Mouse (Mus musculus) midbrain, embryonic 14.5 days (tissue): Measurements from ENCODE around the gene Npas4. TPM values are rescaled to one million over a fixed set of nuclear protein-coding genes. Genes with fewer than 3 reads are reported as not detected.
"Not testable (repeated sequence)": the region's sequence is repeated elsewhere in the genome, so short reads cannot be mapped to it uniquely, and the experiment has no call there.

ENCODE experiments used
- ATAC-seq: fragments of 200-750 bp; cut with Nextera tagmentation; 2 replicates; pipeline ENCODE4 v1.8.0; 2017; ENCODE audit warnings: moderate number of reproducible peaks, moderate library complexity; ENCODE audit not compliant: low FRiP score, low TSS enrichment
- DNase-seq: peaks from one replicate; pipeline ENCODE4 v3.0.0-alpha.2; 2015
- H3K27ac ChIP-seq: fragments of 300-500 bp; sonication (generic); replicated peaks from 2 replicates; pipeline ENCODE4 v1.5.1; 2014; ENCODE audit warnings: mild to moderate bottlenecking, low read depth, low read length, moderate library complexity
- H3K27me3 ChIP-seq: fragments of 300-500 bp; sonication (generic); 2 replicates; pipeline ENCODE4 v1.6.1; 2014; ENCODE audit warnings: low read length, control low read depth, mixed read lengths; ENCODE audit not compliant: control insufficient read depth, insufficient read depth
- H3K36me3 ChIP-seq: fragments of 300-500 bp; sonication (generic); 2 replicates; pipeline ENCODE4 v1.6.1; 2014; ENCODE audit warnings: low read length, control low read depth; ENCODE audit not compliant: control insufficient read depth, insufficient read depth
- H3K4me1 ChIP-seq: fragments of 300-500 bp; sonication (generic); 2 replicates; pipeline ENCODE4 v1.6.1; 2014; ENCODE audit warnings: mild to moderate bottlenecking, antibody characterized with exemption, low read length, control low read depth; ENCODE audit not compliant: control insufficient read depth, insufficient read depth
- H3K4me2 ChIP-seq: fragments of 300-500 bp; sonication (generic); 2 replicates; pipeline ENCODE4 v1.6.1; 2014; ENCODE audit warnings: mild to moderate bottlenecking, low read length, moderate library complexity
- H3K4me3 ChIP-seq: fragments of 300-500 bp; sonication (generic); replicated peaks from 2 replicates; pipeline ENCODE4 v1.5.1; 2014; ENCODE audit warnings: low read depth, low read length
- H3K9ac ChIP-seq: fragments of 300-500 bp; sonication (generic); replicated peaks from 2 replicates; pipeline ENCODE4 v1.6.1; 2014; ENCODE audit warnings: mild to moderate bottlenecking, low read length, moderate library complexity
- H3K9me3 ChIP-seq: fragments of 300-500 bp; sonication (generic); 2 replicates; pipeline ENCODE4 v1.6.1; 2016; ENCODE audit warnings: low read length, control low read depth, mixed read lengths; ENCODE audit not compliant: control insufficient read depth
- WGBS: fragments of 180-500 bp; shearing (Covaris S2); extraction: QIAGEN DNeasy Blood & Tissue Kit; methylation state at CpG from one replicate; pipeline ENCODE4 v1.1.7; 2014; 5-methylcytosine and 5-hydroxymethylcytosine counted together
- polyA plus RNA-seq: library from polyadenylated mRNA; unstranded; fragments of >200 nt; fragmentation: Nextera tagmentation; extraction: Ambion mirVana; gene quantifications from 2 replicates; pipeline ENCODE4 v1.2.1, GENCODE M21; 2014

Gene Npas4
- polyA plus RNA-seq, 1 experiment from 2014 or later, result 0.24 TPM

DNA sequence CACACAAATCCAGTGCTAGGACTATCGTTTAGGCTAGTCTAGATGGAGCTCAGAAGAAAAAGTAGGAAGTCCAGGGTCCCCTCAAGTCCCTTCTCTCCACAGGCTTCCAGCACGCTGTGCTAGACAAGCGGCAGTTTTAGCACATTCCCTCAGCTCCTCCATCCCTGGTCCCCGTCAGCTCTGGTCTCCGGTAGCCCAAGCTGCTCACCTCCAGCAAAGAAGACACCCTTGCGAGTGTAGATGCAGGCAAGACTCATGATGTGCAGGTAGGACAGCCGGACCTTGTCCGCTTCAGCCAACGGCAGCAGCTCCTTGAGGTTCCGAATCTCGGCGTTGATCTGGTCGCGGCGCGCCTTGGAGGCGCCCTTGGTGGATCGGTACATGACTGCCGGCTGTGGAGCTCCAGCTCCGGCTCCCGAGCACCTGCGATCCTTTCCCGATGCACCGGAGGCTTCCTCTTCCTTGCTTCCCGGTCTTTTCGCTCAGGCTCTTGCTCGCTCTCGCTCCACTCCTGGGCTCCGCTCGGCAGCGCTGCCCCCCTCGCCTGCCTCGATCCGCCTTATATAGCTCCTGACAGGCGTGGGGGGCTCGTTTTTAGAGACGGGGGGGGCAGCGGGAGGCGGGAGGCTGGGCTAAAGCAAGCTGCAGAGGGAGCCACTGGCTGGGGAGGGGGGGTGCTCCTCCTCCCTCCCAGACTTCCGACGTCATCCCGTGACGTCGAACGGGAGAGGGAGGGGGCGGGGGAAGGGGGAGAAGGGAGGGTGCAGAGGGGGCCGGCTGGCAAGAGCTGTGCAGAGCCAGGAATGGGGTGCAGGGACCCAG lies 471 bp downstream of the Npas4 start:
- peak overlapping the region; percentile 41 for H3K4me3 ChIP-seq
- H3K4me2 ChIP-seq, result peak overlapping the region; percentile 66
- H3K9me3 ChIP-seq, result no peaks in the 10 kb centered on the region
- no peaks in the 10 kb centered on the region for H3K36me3 ChIP-seq
- peak overlapping the region; percentile 66 for H3K27ac ChIP-seq
- peak; percentile 89 for DNase-seq
- WGBS, result 14% methylated on average over 44 of the region's 47 CpGs
- H3K27me3 ChIP-seq, result peaks cover 59% of the 10 kb centered on the region
- ATAC-seq, result peak; percentile 77
- peaks cover 31% of the 10 kb centered on the region for H3K4me1 ChIP-seq
- H3K9ac ChIP-seq, result peak overlapping the region; percentile 65

DNA sequence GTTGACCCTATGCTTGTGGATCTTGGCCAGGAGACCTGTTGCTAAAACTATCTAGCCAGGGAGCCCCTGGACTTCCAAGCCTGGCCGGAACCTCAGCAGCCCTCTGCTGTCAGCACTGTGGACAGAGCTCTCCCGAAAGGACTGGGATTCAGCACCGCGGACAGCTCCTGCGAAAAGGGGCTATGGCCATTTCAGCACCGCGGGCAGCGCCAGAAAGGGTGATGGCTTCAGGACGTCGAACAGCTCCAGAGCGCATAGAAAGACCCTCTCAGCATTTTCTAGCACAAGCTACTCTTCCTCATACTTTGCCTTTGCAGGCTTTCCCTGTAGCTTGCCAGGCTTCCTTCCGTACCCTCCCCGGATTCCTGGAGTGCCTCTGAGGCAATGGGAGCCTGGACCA lies 1.1 kb downstream of the Npas4 start:
- Histone ChIP-seq H3K36me3 (no peaks in the 10 kb centered on the region), H3K27ac (no peak overlapping the region; the same call in 1 of the 2 replicates), H3K4me3 (peak overlapping the region; percentile 41), H3K9me3 (no peaks in the 10 kb centered on the region), H3K9ac (peak overlapping the region; percentile 65), H3K27me3 (peaks cover 65% of the 10 kb centered on the region), H3K4me1 (peaks cover 26% of the 10 kb centered on the region), H3K4me2 (peak overlapping the region; percentile 66)
- WGBS, result 4% methylated on average over 13 of the region's 13 CpGs
- ATAC-seq (no peak), DNase-seq (peak; percentile 83)

DNA sequence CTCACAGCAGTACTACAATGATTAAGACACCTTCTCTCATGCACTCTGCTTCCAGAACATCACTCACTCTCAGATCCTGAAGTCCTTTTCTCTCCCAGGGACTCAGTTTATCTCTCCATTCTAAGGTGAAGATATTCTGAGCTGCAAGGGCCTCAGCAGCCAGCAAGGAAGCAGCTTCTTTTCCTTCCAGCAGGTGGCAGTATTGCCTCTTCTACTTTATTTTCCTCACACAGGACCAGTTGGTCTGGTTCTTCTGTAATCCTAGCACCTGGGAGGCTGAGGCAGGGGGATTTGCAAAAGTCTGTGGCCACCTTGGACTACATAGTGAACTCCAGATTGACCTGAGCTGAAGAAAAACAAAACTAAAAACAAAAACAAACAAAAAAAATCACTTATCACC lies 8.3 kb downstream of the Npas4 start:
- Histone ChIP-seq H3K9me3 (no peaks in the 10 kb centered on the region), H3K4me2 (no peak overlapping the region), H3K4me3 (no peak overlapping the region), H3K36me3 (no peaks in the 10 kb centered on the region), H3K27me3 (peaks cover 35% of the 10 kb centered on the region), H3K27ac (no peak overlapping the region), H3K9ac (no peak overlapping the region), H3K4me1 (no peaks in the 10 kb centered on the region)
- ATAC-seq (no peak), DNase-seq (peak; percentile 90)

DNA sequence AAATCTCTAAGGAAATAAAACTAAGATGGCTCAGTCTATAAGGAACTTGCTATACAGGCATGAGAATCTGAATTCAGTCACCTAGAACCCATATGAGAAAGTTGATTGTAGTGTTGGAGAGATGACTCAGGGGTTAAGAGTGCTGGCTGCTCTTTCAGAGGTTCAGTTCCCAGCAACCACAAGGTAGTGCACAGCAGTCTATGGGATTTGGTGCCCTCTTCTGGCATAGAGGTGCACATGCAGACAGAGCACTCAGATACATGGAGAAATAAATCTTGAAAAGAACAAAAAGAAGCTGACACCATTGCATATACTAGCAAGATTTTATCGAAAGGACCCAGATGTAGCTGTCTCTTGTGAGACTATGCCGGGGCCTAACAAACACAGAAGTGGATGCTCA lies 21.9 kb downstream of the Npas4 start:
- Histone ChIP-seq H3K27me3 (no peaks in the 10 kb centered on the region), H3K9ac (no peak overlapping the region), H3K4me1 (no peaks in the 10 kb centered on the region), H3K9me3 (no peaks in the 10 kb centered on the region), H3K27ac (no peak overlapping the region), H3K4me3 (no peak overlapping the region), H3K36me3 (peaks cover 28% of the 10 kb centered on the region), H3K4me2 (no peak overlapping the region)
- ATAC-seq (no peak), DNase-seq (peak; percentile 29)
- WGBS, result 83% methylated on average over 2 of the region's 2 CpGs

DNA sequence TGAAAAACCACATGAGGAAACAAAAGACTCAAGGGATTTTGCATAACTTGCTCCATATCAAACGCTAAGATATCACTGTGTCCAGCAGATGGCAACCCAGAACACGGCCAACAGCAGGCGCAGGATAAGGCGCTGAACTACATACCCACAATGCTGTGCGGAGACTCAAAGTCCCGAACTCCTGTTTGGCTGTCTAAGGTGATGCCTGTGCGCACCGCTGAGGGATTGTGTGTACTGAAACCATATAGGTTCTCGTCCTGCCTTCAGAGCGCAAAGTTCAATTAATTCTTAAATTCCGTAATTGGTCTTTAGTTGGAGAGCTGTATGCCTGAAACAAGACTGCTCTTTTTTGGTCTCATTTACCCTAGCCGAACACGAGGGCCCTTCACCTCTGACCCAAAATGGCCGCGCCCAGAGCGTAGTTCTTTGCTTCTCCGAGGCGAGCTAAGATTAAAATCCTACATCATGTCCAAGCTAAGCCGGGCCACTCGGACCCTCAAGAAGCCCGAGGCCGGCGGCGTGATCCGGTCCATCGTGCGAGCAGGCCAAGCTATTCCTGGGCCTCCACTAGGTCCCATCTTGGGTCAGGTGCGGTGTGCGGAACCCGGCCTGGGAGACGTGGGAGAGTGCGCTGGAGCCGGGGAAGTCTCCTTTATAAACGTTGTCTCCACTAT lies 28.1 kb downstream of the Npas4 start, which contains the start of gene Mrpl11:
Mrpl11 (plus strand) TSS at position 220 of the 674 bp plus-strand sequence.
- Histone ChIP-seq H3K9ac (peak within 1 kb of the TSS; percentile 84), H3K4me3 (peak within 1 kb of the TSS; percentile 84), H3K36me3 (peaks cover 24% of the 10 kb centered on the region), H3K4me1 (peaks cover 6% of the 10 kb centered on the region; the same call in 1 of the 2 replicates), H3K27me3 (no peaks in the 10 kb centered on the region), H3K27ac (peak within 1 kb of the TSS; percentile 85), H3K4me2 (peak within 1 kb of the TSS; percentile 73), H3K9me3 (no peaks in the 10 kb centered on the region)
- ATAC-seq, result peak; percentile 95
- WGBS, result under 1% methylated on average over 34 of the region's 34 CpGs
- DNase-seq, result peak; percentile 97

DNA sequence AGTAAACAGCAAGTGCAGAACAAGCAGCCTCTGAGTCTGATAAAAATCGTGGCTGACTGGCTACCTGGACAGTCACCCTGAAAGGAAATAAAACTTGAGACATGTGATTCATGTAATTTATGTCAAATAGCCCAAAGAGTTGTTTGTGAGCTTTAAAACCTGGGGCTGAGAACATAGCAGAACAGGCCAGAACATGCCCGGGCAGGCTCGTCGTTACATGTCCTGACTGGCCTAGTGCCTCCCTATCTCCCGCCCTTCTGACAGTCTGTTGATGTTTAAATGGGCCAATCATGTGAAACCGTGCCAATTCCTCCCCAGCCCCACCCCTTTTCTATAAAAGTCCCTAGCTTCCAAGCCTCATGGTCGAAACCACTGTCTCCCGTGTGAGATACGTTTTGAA lies 41.5 kb downstream of the Npas4 start:
- H3K36me3 ChIP-seq, H3K27ac ChIP-seq, ATAC-seq, H3K4me1 ChIP-seq, H3K4me2 ChIP-seq, DNase-seq, H3K9me3 ChIP-seq, H3K9ac ChIP-seq, H3K4me3 ChIP-seq, H3K27me3 ChIP-seq: not testable (repeated sequence)
- WGBS, result 81% methylated on average over 9 of the region's 9 CpGs

DNA sequence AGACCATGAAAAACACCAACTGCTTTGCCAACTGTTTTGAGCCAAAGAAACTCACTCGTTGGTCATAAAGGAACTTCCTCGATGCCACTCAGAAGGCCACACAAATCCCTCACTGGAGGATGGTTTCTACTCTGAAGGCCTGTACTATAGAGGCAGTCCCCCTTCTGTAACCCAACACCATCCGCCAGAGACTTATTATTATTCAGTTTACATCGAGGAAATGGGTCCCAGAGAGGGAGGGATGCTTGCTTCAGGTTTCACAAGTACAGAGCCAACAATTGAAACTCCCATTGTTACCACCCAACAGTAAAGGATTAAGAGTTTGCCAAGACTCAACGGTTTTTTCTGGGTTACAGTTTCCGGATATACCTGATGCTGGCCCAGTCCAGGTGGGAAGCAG lies 44.6 kb downstream of the Npas4 start:
- ATAC-seq (no peak), DNase-seq (no peak)
- peaks cover 10% of the 10 kb centered on the region for H3K4me1 ChIP-seq
- no peak overlapping the region for H3K4me3 ChIP-seq
- H3K9ac ChIP-seq, result no peak overlapping the region
- 0 out of 2 replicates have a peak, but pooled peaks cover 6% of the 10 kb centered on the region for H3K27me3 ChIP-seq
- H3K27ac ChIP-seq, result no peak overlapping the region
- no peaks in the 10 kb centered on the region for H3K9me3 ChIP-seq
- no peaks in the 10 kb centered on the region for H3K36me3 ChIP-seq
- no peak overlapping the region for H3K4me2 ChIP-seq
- 42% methylated on average over 6 of the region's 6 CpGs for WGBS

DNA sequence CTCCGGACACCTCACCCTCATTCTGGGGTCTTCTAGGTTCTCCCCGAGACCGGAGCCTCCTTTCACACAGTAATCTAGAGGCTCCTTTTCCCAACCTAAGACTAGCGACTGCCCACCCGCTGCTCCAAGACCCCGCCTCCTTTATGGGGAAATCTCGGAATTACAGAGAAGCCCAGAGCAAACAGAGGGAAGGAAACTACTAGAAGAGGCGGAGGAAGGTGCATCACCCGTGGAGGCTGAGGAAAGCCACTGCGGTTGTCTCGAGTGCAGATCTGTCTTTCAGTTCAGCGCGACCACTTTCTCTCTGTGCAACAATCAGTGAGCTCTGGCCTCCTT lies 46.9 kb downstream of the Npas4 start:
- DNase-seq (no peak), ATAC-seq (no peak; the same call in 1 of the 2 replicates)
- H3K4me2 ChIP-seq, result peak overlapping the region; percentile 81
- peak overlapping the region; percentile 77 for H3K27ac ChIP-seq
- H3K36me3 ChIP-seq, result no peaks in the 10 kb centered on the region
- peak overlapping the region; percentile 76; the same call in 1 of the 2 replicates for H3K9ac ChIP-seq
- peaks cover 10% of the 10 kb centered on the region for H3K4me1 ChIP-seq
- 0 out of 2 replicates have a peak, but pooled peaks cover 6% of the 10 kb centered on the region for H3K27me3 ChIP-seq
- H3K9me3 ChIP-seq, result no peaks in the 10 kb centered on the region
- H3K4me3 ChIP-seq, result peak overlapping the region; percentile 68
- 6% methylated on average over 13 of the region's 13 CpGs for WGBS
